9 mouse cellular contexts compared by ENCODE assay signal in genomic region chr14:120379716-120380115, GRCm38 (mm10).
DNase-seq lines count a peak whose midpoint lies in the region; ATAC-seq lines count a peak whose summit lies in the region.
"Had no signal": no experiment of that assay in that cellular context is flagged by ENCODE, and none has a peak within 500 bp of the region (broad histone marks: within the 10 kb centered on the region; RNA-seq: fewer than 3 reads in every experiment).

No protein-coding gene starts in this region.

- intact Hi-C loops in heart, postnatal 10 days (cut with DNase I), result no loop called here

- H3K9ac ChIP-seq in lung, embryonic 15.5 days, result no peak overlapping the region

- H3K36me3 ChIP-seq in lung, embryonic 15.5 days, result 0 out of 2 replicates have a peak, but pooled peaks cover 3% of the 10 kb centered on the region

- no peaks in the 10 kb centered on the region for H3K27me3 ChIP-seq in lung, embryonic 15.5 days

- WGBS in lung, embryonic 15.5 days, result 27% methylated on average over 4 of the region's 4 CpGs

- no peak overlapping the region for H3K4me2 ChIP-seq in lung, embryonic 15.5 days

- ATAC-seq in lung, embryonic 15.5 days (ENCODE audit: borderline replicate concordance, extremely low read depth, low FRiP score, low TSS enrichment), result peak; percentile 92

- peak overlapping the region; percentile 72 for H3K27ac ChIP-seq in lung, embryonic 15.5 days
- H3K27ac ChIP-seq: macrophage had no signal

- H3K4me1 ChIP-seq in lung, embryonic 15.5 days, result peaks cover 69% of the 10 kb centered on the region

- no peaks in the 10 kb centered on the region for H3K9me3 ChIP-seq in lung, embryonic 15.5 days

- no peak overlapping the region for H3K4me3 ChIP-seq in lung, embryonic 15.5 days

- peak; percentile 69 for DNase-seq in adrenal gland, postnatal 14 days
- no peak for DNase-seq in adrenal gland, postnatal 25 days
- DNase-seq in 416B (ENCODE audit: low read depth), result peak; percentile 72
- peak; percentile 74 to 75 for DNase-seq in heart, postnatal 10 days
- DNase-seq in left cerebral cortex, adult 8-10 months (ENCODE audit: low spot score in 2 of 2), result no peak
- DNase-seq in frontal cortex, postnatal 36 days (ENCODE audit: low spot score in 2 of 2), result no peak
- DNase-seq in spleen, adult 18-20 months, result no peak

Comparison
In these comparisons a context has a peak if more than half of its experiments do, and no peak if none do; other contexts are left out.
1. DNase-seq: peak in adrenal gland, postnatal 14 days (single experiment), 416B (single experiment) and heart, postnatal 10 days (2 of 2); none in adrenal gland, postnatal 25 days (single experiment), left cerebral cortex, adult 8-10 months (0 of 2), frontal cortex, postnatal 36 days (0 of 2) and spleen, adult 18-20 months (0 of 2).